Mouse (Mus musculus) ovary, postnatal 36 days (tissue): Measurements from ENCODE around the gene Sh3pxd2a.

Source experiments
- DNase-seq: peaks from one replicate; pipeline ENCODE4 v3.0.0; 2022; ENCODE audit warnings: low spot score, mixed read lengths

Gene Sh3pxd2a

GRCm38 (mm10) chr19:47464304-47465241, at the start of gene Sh3pxd2a:
Gene Sh3pxd2a, minus strand, starts transcription at chr19:47464401.
- DNase-seq, result peak; percentile 72

GRCm38 (mm10) chr19:47513618-47513897, 49.4 kb upstream of the Sh3pxd2a start:
- no peak for DNase-seq

GRCm38 (mm10) chr19:47512794-47513617, 48.8 kb upstream of the Sh3pxd2a start:
- no peak for DNase-seq

- peak; percentile 25 for DNase-seq
These were observed 47.8 kb upstream of the Sh3pxd2a start for GRCm38 (mm10) chr19:47511958-47512357.

GRCm38 (mm10) chr19:47511294-47511675, 47.1 kb upstream of the Sh3pxd2a start:
- no peak for DNase-seq

GRCm38 (mm10) chr19:47510473-47511293, 46.5 kb upstream of the Sh3pxd2a start:
- no peak for DNase-seq

GRCm38 (mm10) chr19:47510135-47510472, 45.9 kb upstream of the Sh3pxd2a start:
- no peak for DNase-seq

- DNase-seq, result no peak
These were observed 44.6 kb upstream of the Sh3pxd2a start for GRCm38 (mm10) chr19:47508771-47509281.

- DNase-seq, result no peak
These were observed 44.0 kb upstream of the Sh3pxd2a start for GRCm38 (mm10) chr19:47508191-47508590.

GRCm38 (mm10) chr19:47507128-47508121, 43.2 kb upstream of the Sh3pxd2a start:
- peak; percentile 49 for DNase-seq

GRCm38 (mm10) chr19:47503625-47504024, 39.4 kb upstream of the Sh3pxd2a start:
- no peak for DNase-seq

- no peak for DNase-seq
These were observed 38.4 kb upstream of the Sh3pxd2a start for GRCm38 (mm10) chr19:47502563-47502962.

- DNase-seq, result no peak
These were observed 36.3 kb upstream of the Sh3pxd2a start for GRCm38 (mm10) chr19:47500389-47501011.

- no peak for DNase-seq
These were observed 35.6 kb upstream of the Sh3pxd2a start for GRCm38 (mm10) chr19:47499841-47500240.

- no peak for DNase-seq
These were observed 34.7 kb upstream of the Sh3pxd2a start for GRCm38 (mm10) chr19:47498942-47499341.

GRCm38 (mm10) chr19:47497736-47498135, 33.5 kb upstream of the Sh3pxd2a start:
- no peak for DNase-seq

GRCm38 (mm10) chr19:47497313-47497712, 33.1 kb upstream of the Sh3pxd2a start:
- DNase-seq, result no peak

GRCm38 (mm10) chr19:47493017-47493997, 29.1 kb upstream of the Sh3pxd2a start:
- no peak for DNase-seq

- DNase-seq, result no peak
These were observed 28.2 kb upstream of the Sh3pxd2a start for GRCm38 (mm10) chr19:47492422-47492821.
